Mouse (Mus musculus): ENCODE results near the gene Ddhd1.

- no peak for TF ChIP-seq ZNF384 (IDR thresholded peaks at IDR 0.05; ENCODE audit: low read depth, low read length)
- TF ChIP-seq HCFC1 (IDR thresholded peaks at IDR 0.05; ENCODE audit: borderline replicate concordance, insufficient read depth, low read length), result no peak
- no peak for TF ChIP-seq CHD2 (IDR thresholded peaks at IDR 0.05; ENCODE audit: low read depth, low read length)
- no peak for TF ChIP-seq MAFK (IDR thresholded peaks at IDR 0.05; ENCODE audit: insufficient read depth, low read depth, low read length)
- TF ChIP-seq ZC3H11A (IDR thresholded peaks at IDR 0.05; ENCODE audit: borderline replicate concordance, low read depth, low read length), result no peak
Observed at GRCm38 (mm10) chr14:45693891-45694290, 35.9 kb upstream of the Ddhd1 start.
